Mouse (Mus musculus) gastrocnemius, postnatal 36 days (tissue): ENCODE results near the gene Gm20521. TPM values are rescaled to one million over a fixed set of nuclear protein-coding genes. Genes with fewer than 3 reads are reported as not detected.

Experiments
- DNase-seq, 2 experiments: peaks; one replicate each; pipeline ENCODE4 v3.0.0; 2022
- intact Hi-C: fragments of 180-260 bp; cut with DNase I; formaldehyde crosslinking; loops from one replicate; pipeline ENCODE4 v1.15.1; 2025
- long read RNA-seq, 2 experiments: library from polyadenylated mRNA; stranded (forward); transcript quantifications; one replicate each; pipeline ENCODE4 v2.0.0; 2021
- total RNA-seq, 2 experiments: library from RNA; stranded (reverse); gene quantifications; 2 replicates each; pipeline ENCODE4 v1.2.3; 2021

Gm20521 gene
- not detected for total RNA-seq
- long read RNA-seq, experiment 1, partial matches to known transcripts, result 0 of 10 reads
- long read RNA-seq, experiment 1, other reads (novel, unspliced or antisense), result 10 of 10 reads
- long read RNA-seq, experiment 2, partial matches to known transcripts, result 0 of 10 reads
- long read RNA-seq, experiment 2, other reads (novel, unspliced or antisense), result 10 of 10 reads

DNA sequence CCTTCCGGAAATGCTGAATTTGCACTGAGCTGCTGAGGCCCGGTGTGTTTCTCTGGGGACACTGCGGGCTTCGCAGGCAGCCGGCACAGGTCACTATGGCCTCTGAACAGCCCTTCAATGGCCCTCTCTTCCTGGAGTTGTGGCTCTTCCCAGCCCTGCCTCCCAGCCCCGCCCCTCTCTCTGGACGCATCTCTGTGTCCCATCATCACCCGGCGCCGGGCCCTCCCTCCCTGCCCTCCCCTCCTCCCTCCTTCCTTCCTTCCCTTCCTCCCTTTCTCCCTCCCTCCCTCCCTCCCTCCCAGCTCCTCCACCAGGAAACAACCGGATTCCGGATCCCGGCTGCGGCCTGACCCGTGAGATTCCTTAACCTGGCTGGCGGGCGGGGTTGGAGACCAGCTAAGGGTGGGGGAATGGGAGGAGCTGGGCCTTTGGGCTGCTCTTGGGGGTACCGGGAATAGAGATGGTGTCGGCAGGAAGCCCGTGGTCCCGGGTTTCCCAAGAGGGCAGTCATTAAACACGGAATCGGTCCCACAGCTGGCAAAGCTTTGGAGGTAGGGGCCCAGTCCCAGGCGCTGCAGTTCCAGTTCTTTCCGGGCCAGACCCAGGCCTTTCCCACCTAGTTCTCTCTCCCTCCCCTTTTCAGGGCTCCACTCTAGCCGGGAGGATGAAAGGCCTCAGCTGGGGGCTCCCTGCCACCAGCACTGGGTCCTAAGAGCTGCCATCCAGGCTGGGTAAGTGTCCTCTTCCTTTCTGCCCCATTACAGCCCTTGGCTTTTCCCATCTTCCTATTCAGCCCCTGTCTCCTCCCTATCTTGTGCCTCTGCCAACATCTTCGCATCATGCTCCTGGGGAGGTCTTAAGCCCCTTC, at the start of gene Gm20521, which contains the start of gene Bcl2l2:
Gm20521 (plus strand) TSS at position 288 of the 868 bp plus-strand sequence.
Bcl2l2 (plus strand) TSS at position 224 of the 868 bp plus-strand sequence.
- DNase-seq, result peak; percentile 69 to 84
- intact Hi-C loops, result no loop called here

- no peak for DNase-seq
- intact Hi-C loops, result loop anchor here (2.0 to 10.0 kb wide), 2 partner anchors 95 to 161 kb away; no protein-coding TSS in a partner anchor
These were observed 39.8 kb upstream of the Gm20521 start for GRCm38 (mm10) chr14:54843461-54843860.

DNA sequence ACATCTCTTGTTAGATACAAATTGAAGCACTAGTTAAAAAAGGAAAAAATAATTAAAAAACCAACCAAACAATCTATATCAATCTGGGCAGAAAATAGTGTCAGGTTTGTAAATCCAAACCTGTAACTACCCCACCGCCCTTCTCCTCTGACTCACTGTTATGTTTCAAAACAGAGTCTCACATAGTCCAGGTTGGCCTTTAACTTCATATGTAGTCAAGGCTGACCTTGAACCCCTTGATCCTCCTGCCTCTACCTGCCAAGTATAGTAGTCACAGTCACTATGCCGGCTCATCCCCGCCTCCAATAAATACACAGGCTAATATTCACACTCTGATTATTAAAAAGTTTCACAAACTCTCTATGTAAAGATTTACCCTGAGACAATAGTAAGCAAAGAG, 27.5 kb upstream of the Gm20521 start:
- intact Hi-C loops, result no loop called here

GRCm38 (mm10) chr14:54856703-54857102, 26.5 kb upstream of the Gm20521 start:
- intact Hi-C loops, result no loop called here
- no peak for DNase-seq

More for the DNA sequence above, 27.5 kb upstream of the Gm20521 start:
- DNase-seq, result no peak

- intact Hi-C loops, result no loop called here
- no peak for DNase-seq
These were observed 25.4 kb upstream of the Gm20521 start for GRCm38 (mm10) chr14:54857891-54858290.

- peak in 1 of 2 experiments; percentile 39 for DNase-seq
- intact Hi-C loops, result loop anchor here (5.0 kb wide), 1 partner anchor 73 kb away; no protein-coding TSS in a partner anchor
These were observed 22.7 kb upstream of the Gm20521 start for GRCm38 (mm10) chr14:54860511-54860910.

DNA sequence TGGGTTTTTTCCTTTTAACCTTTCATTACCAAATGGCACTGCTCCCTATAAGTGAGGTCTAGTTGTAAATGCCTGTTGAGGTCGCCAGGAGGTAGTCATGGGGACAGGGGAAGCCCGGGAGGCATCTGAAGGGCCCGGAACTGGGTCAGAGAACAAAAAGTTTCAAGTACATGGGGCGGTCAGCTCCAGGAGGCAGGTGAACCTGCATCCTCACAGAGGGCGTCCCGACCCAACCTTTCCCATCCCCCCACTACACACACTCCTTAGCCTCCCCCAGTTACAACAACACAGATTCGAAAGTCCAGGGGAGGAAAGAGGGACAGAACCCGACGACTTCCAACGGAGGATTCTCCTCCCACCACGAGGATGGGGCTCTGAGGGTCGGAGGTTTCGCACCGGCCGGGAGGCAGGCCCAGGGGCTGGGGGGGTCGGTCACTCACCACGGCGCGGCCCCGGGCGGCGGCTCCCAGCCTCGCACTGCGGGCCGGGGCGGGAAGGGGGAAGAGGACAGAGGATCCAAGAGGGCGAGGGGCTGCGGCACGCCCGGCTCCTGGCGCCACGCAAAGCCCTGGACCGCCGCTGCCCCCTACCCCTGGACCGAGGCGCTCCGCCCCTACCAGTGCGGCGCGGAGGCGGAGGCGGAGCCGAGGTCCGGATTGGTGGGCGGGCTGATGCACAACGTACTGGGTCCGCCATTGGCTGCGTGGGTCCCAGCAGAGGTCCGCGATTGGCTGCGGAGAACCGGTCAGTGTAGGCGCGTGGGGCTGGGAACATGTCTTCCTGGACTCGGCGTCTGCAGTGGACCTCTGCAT, 19.5 kb upstream of the Gm20521 start:
- peak; percentile 87 to 90 for DNase-seq
- intact Hi-C loops, result loop anchor here (1.0 to 5.0 kb wide), 2 partner anchors 13 to 76 kb away; no protein-coding TSS in a partner anchor

DNA sequence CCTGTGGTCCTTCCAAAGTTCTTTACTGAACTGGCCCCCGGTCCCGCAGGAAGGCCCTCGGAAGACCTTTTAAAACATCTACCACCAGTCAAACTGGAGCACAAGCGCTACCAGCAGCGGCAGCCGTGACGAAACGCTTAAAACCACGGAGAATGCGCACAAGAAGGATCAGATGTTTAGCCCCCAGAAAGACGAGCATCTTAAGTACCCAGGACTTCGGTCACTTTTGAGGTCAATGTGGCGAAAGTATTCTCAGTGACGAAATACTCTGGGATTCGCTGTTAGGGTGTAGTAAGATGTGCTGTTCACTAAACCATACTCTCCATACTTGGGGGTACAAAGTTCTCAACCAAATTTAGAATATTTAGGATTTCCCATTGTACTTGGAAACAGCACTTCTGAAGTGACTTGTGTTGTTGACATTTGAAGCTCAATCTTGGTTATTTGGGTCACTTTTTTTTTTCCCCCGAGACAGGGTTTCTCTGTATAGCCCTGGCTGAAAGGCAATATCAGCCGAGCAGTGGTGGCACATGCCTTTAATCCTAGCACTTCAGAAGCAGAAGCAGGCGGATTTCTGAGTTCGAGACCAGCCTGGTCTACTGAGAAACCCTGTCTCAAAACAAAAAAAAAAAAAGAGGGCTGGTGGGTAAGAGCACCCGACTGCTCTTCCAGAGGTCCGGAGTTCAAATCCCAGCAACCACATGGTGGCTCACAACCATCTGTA, 18.8 kb upstream of the Gm20521 start:
- no peak for DNase-seq
- intact Hi-C loops, result loop anchor here (1.0 to 5.0 kb wide), 2 partner anchors 12 to 77 kb away; no protein-coding TSS in a partner anchor

- DNase-seq, result no peak
- intact Hi-C loops, result no loop called here
These were observed 17.6 kb upstream of the Gm20521 start for GRCm38 (mm10) chr14:54865626-54866025.

GRCm38 (mm10) chr14:54866268-54866667, 17.0 kb upstream of the Gm20521 start:
- intact Hi-C loops, result no loop called here
- DNase-seq, result no peak

GRCm38 (mm10) chr14:54866936-54867335, 16.3 kb upstream of the Gm20521 start:
- intact Hi-C loops, result no loop called here
- DNase-seq, result no peak

- no peak for DNase-seq
- intact Hi-C loops, result no loop called here
These were observed 15.2 kb upstream of the Gm20521 start for GRCm38 (mm10) chr14:54868026-54868425.

- no peak for DNase-seq
- intact Hi-C loops, result no loop called here
These were observed 12.4 kb upstream of the Gm20521 start, which contains the start of gene Homez for GRCm38 (mm10) chr14:54870861-54871260. TSS of gene Homez (minus strand) at chr14:54870961.

DNA sequence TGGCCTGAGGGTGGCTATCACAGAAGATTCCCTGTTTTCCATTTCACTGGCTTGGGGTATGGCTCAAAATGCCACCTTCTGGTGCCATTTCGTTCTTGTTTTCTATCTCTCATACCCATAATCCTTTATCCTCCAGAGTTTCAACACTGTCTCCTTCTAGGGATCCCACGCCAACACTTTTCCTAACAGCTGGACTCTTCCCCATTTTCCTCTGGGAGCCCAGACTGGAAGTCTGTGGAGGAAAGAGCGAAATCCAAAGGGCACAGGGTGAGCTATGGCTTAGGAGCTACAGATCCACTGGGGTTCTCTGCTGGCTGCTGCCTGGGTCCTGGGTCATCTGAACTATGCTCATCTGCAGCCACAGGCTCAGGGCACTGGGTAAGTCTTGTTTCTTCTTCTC, 9.1 kb upstream of the Gm20521 start:
- no peak for DNase-seq
- intact Hi-C loops, result no loop called here

- intact Hi-C loops, result loop anchor here (1.0 kb wide), 1 partner anchor 12 kb away; no protein-coding TSS in a partner anchor
- DNase-seq, result peak in 1 of 2 experiments; percentile 19
These were observed 7.2 kb upstream of the Gm20521 start for GRCm38 (mm10) chr14:54875844-54876538.

DNA sequence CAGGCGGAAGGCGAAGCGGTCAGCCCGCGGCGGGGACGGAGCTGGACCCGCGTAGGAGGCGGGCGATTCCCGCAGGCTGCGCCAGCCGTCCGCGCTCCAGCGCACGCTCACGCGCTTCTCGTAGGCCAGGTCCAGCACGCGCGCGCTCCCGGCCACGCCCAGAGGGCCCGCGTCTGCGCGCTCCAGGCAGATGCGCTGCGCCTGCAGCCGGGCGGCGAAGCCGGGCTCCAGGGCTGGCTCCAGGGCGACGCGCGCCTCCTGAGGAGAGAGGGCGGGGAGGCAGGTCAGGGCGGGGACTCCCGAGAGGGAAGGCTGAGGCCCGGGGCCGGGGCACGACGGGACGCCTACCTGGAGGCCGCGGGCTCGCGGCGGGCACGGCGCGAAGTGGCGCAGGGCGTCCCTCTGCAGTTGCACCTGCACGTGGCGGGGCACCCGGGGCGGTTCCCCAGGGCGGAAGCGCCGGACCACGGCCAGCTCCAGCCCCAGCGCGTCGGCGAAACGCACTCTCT, 6.6 kb upstream of the Gm20521 start:
- intact Hi-C loops, result loop anchor here (1.0 kb wide), 1 partner anchor 12 kb away; no protein-coding TSS in a partner anchor
- peak; percentile 82 to 83 for DNase-seq

- peak; percentile 53 to 66 for DNase-seq
- intact Hi-C loops, result no loop called here
These were observed 6.1 kb upstream of the Gm20521 start, which contains the start of gene Ppp1r3e for GRCm38 (mm10) chr14:54877048-54877715. TSS of gene Ppp1r3e (minus strand) at chr14:54877550.

GRCm38 (mm10) chr14:54884022-54884712, 926 bp downstream of the Gm20521 start:
- DNase-seq, result no peak
- intact Hi-C loops, result no loop called here
